Mouse (Mus musculus) lung, embryonic 16.5 days (tissue): ENCODE data around the gene Lrmda. TPM values are rescaled to one million over a fixed set of nuclear protein-coding genes. Genes with fewer than 3 reads are reported as not detected.

ENCODE experiments used
- ATAC-seq: fragments of 200-750 bp; cut with Nextera tagmentation; 2 replicates; pipeline ENCODE4 v1.8.0; 2017; ENCODE audit warnings: low read depth, mild to moderate bottlenecking, moderate library complexity
- H3K27ac ChIP-seq: fragments of 300-500 bp; sonication (generic); 2 replicates; pipeline ENCODE4 v1.5.1; 2014; ENCODE audit warnings: mild to moderate bottlenecking, control low read depth, low read length
- H3K27me3 ChIP-seq: fragments of 300-500 bp; sonication (generic); 2 replicates; pipeline ENCODE4 v1.6.1; 2014; ENCODE audit warnings: low read depth, low read length, mixed read lengths; ENCODE audit not compliant: control insufficient read depth, insufficient read depth
- H3K36me3 ChIP-seq: fragments of 300-500 bp; sonication (generic); 2 replicates; pipeline ENCODE4 v1.6.1; 2014; ENCODE audit warnings: low read length; ENCODE audit not compliant: control insufficient read depth, insufficient read depth
- H3K4me1 ChIP-seq: fragments of 300-500 bp; sonication (generic); replicated peaks from 2 replicates; pipeline ENCODE4 v1.6.1; 2014; ENCODE audit warnings: low read length, mixed read lengths; ENCODE audit not compliant: control insufficient read depth, insufficient read depth
- H3K4me2 ChIP-seq: fragments of 300-500 bp; sonication (generic); 2 replicates; pipeline ENCODE4 v1.6.1; 2014; ENCODE audit warnings: low read depth, low read length, control low read depth
- H3K4me3 ChIP-seq: fragments of 300-500 bp; sonication (generic); 2 replicates; pipeline ENCODE4 v1.5.1; 2014; ENCODE audit warnings: mild to moderate bottlenecking, low read length, control low read depth
- H3K9ac ChIP-seq: fragments of 300-500 bp; sonication (generic); 2 replicates; pipeline ENCODE4 v1.6.1; 2014; ENCODE audit warnings: low read length, control low read depth
- H3K9me3 ChIP-seq: fragments of 300-500 bp; sonication (generic); 2 replicates; pipeline ENCODE4 v1.6.1; 2016; ENCODE audit warnings: low read length; ENCODE audit not compliant: control insufficient read depth
- WGBS: fragments of 180-500 bp; shearing (Covaris S2); extraction: QIAGEN DNeasy Blood & Tissue Kit; methylation state at CpG from one replicate; pipeline ENCODE4 v1.1.7; 2014; 5-methylcytosine and 5-hydroxymethylcytosine counted together
- polyA plus RNA-seq: library from polyadenylated mRNA; unstranded; fragments of >200 nt; fragmentation: Nextera tagmentation; extraction: Ambion mirVana; gene quantifications from 2 replicates; pipeline ENCODE4 v1.2.1, GENCODE M21; 2015

The Lrmda gene
- polyA plus RNA-seq, 1 experiment from 2014 or later: 1.2 TPM

- 71% methylated on average over 6 of the region's 6 CpGs for WGBS
- H3K36me3 ChIP-seq: no peaks in the 10 kb centered on the region
- ATAC-seq: no peak
Measured at GRCm38 (mm10) chr14:22509747-22510530, 490.4 kb downstream of the Lrmda start.

GRCm38 (mm10) chr14:22510531-22510785 lies 490.9 kb downstream of the Lrmda start:
- no peak overlapping the region for H3K4me2 ChIP-seq

More at GRCm38 (mm10) chr14:22509747-22510530, 490.4 kb downstream of the Lrmda start:
- Histone ChIP-seq H3K27me3 (no peaks in the 10 kb centered on the region), H3K4me2 (no peak overlapping the region), H3K27ac (no peak overlapping the region), H3K9me3 (no peaks in the 10 kb centered on the region), H3K4me1 (peaks cover 3% of the 10 kb centered on the region; the same call in 1 of the 2 replicates), H3K4me3 (no peak overlapping the region), H3K9ac (no peak overlapping the region)

GRCm38 (mm10) chr14:22514362-22515084 lies 495.0 kb downstream of the Lrmda start:
- Histone ChIP-seq H3K4me3 (no peak overlapping the region), H3K27ac (peak overlapping the region; percentile 70), H3K9ac (no peak overlapping the region), H3K27me3 (no peaks in the 10 kb centered on the region), H3K9me3 (no peaks in the 10 kb centered on the region; the same call in 1 of the 2 replicates), H3K4me2 (no peak overlapping the region), H3K4me1 (peaks cover 3% of the 10 kb centered on the region; the same call in 1 of the 2 replicates), H3K36me3 (no peaks in the 10 kb centered on the region)
- WGBS: 40% methylated on average over 5 of the region's 5 CpGs
- peak; percentile 95 for ATAC-seq

More at GRCm38 (mm10) chr14:22510531-22510785, 490.9 kb downstream of the Lrmda start:
- Histone ChIP-seq H3K9ac (no peak overlapping the region), H3K36me3 (no peaks in the 10 kb centered on the region), H3K27ac (no peak overlapping the region), H3K4me3 (no peak overlapping the region), H3K4me1 (peaks cover 3% of the 10 kb centered on the region; the same call in 1 of the 2 replicates), H3K9me3 (no peaks in the 10 kb centered on the region), H3K27me3 (no peaks in the 10 kb centered on the region)
- no peak for ATAC-seq

GRCm38 (mm10) chr14:22530706-22531105 lies 511.2 kb downstream of the Lrmda start:
- Histone ChIP-seq H3K36me3 (no peaks in the 10 kb centered on the region), H3K9me3 (no peaks in the 10 kb centered on the region), H3K27ac (no peak overlapping the region), H3K4me2 (no peak overlapping the region), H3K4me1 (no peaks in the 10 kb centered on the region; the same call in 1 of the 2 replicates), H3K27me3 (no peaks in the 10 kb centered on the region), H3K4me3 (no peak overlapping the region), H3K9ac (no peak overlapping the region)
- ATAC-seq: no peak
- 64% methylated on average over 3 of the region's 3 CpGs for WGBS

GRCm38 (mm10) chr14:22533501-22533900 lies 514.0 kb downstream of the Lrmda start:
- no peak for ATAC-seq
- H3K27ac ChIP-seq: no peak overlapping the region
- H3K4me1 ChIP-seq: no peaks in the 10 kb centered on the region; the same call in 1 of the 2 replicates
- H3K27me3 ChIP-seq: no peaks in the 10 kb centered on the region
- H3K36me3 ChIP-seq: no peaks in the 10 kb centered on the region
- H3K9ac ChIP-seq: no peak overlapping the region
- H3K9me3 ChIP-seq: no peaks in the 10 kb centered on the region
- 38% methylated on average over 3 of the region's 3 CpGs for WGBS
- no peak overlapping the region for H3K4me2 ChIP-seq
- no peak overlapping the region for H3K4me3 ChIP-seq

- 48% methylated on average over 8 of the region's 8 CpGs for WGBS
- no peak overlapping the region for H3K27ac ChIP-seq
- H3K4me1 ChIP-seq: 0 out of 2 replicates have a peak, but pooled peaks cover 2% of the 10 kb centered on the region
- no peaks in the 10 kb centered on the region for H3K9me3 ChIP-seq
- H3K27me3 ChIP-seq: no peaks in the 10 kb centered on the region
- no peak for ATAC-seq
- no peak overlapping the region for H3K4me2 ChIP-seq
- H3K9ac ChIP-seq: no peak overlapping the region
- no peaks in the 10 kb centered on the region for H3K36me3 ChIP-seq
- no peak overlapping the region for H3K4me3 ChIP-seq
Measured at GRCm38 (mm10) chr14:22545887-22546675, 526.6 kb downstream of the Lrmda start.

- 0 out of 2 replicates have a peak, but pooled peaks cover 2% of the 10 kb centered on the region for H3K4me1 ChIP-seq
- no peaks in the 10 kb centered on the region for H3K9me3 ChIP-seq
- no peak for ATAC-seq
- H3K27ac ChIP-seq: no peak overlapping the region
- H3K27me3 ChIP-seq: no peaks in the 10 kb centered on the region
- no peak overlapping the region for H3K4me2 ChIP-seq
- no peak overlapping the region for H3K4me3 ChIP-seq
- WGBS: 55% methylated on average over 4 of the region's 4 CpGs
- no peaks in the 10 kb centered on the region for H3K36me3 ChIP-seq
- H3K9ac ChIP-seq: no peak overlapping the region
Measured at GRCm38 (mm10) chr14:22546676-22546984, 527.1 kb downstream of the Lrmda start.

GRCm38 (mm10) chr14:22548286-22548685 lies 528.8 kb downstream of the Lrmda start:
- no peak for ATAC-seq
- no peak overlapping the region for H3K9ac ChIP-seq
- H3K9me3 ChIP-seq: no peaks in the 10 kb centered on the region
- H3K27ac ChIP-seq: no peak overlapping the region
- no peaks in the 10 kb centered on the region for H3K27me3 ChIP-seq
- H3K4me3 ChIP-seq: no peak overlapping the region
- H3K4me1 ChIP-seq: 0 out of 2 replicates have a peak, but pooled peaks cover 2% of the 10 kb centered on the region
- no peak overlapping the region for H3K4me2 ChIP-seq
- H3K36me3 ChIP-seq: no peaks in the 10 kb centered on the region
- 37% methylated on average over 2 of the region's 2 CpGs for WGBS

- H3K4me2 ChIP-seq: no peak overlapping the region
- no peak for ATAC-seq
- 0 out of 2 replicates have a peak, but pooled peaks cover 2% of the 10 kb centered on the region for H3K4me1 ChIP-seq
- H3K27ac ChIP-seq: no peak overlapping the region
- H3K9ac ChIP-seq: no peak overlapping the region
- no peaks in the 10 kb centered on the region for H3K36me3 ChIP-seq
- H3K4me3 ChIP-seq: no peak overlapping the region
- WGBS: 95% methylated on average over 2 of the region's 2 CpGs
- no peaks in the 10 kb centered on the region for H3K9me3 ChIP-seq
- no peaks in the 10 kb centered on the region for H3K27me3 ChIP-seq
Measured at GRCm38 (mm10) chr14:22549166-22549565, 529.7 kb downstream of the Lrmda start.
